Mouse (Mus musculus) ovary, postnatal 10 days (tissue): ENCODE results near the gene Serinc3.
"Not testable (repeated sequence)": the region's sequence is repeated elsewhere in the genome, so short reads cannot be mapped to it uniquely, and the experiment has no call there.

ENCODE experiments used
- DNase-seq: peaks from one replicate; pipeline ENCODE4 v3.0.0; 2022; ENCODE audit warnings: low spot score

Gene Serinc3

DNA sequence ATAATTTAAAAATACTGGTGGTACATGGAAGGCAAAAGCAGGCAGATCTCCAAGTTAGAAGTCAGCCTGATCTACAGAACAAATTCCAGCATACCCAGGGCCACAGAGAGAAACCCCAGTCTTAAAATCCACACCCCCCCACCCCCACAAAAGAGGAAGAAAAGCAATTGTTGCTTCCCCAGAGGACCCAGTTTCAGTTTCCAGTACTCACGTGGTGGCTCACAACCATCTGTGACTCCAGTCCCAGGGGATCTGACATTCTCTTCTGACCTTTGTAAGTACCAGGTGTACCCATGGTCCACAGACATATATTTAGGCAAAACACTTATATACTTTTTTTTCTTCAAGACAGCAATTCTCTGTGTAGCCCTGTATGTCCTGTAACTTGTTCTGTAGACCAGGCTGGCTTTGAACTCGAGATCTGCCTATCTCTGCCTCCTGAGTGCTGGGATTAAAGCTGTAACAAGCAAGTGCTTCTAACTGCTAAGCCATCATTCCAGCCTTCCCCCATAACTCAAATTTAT is 17.8 kb upstream of the Serinc3 start:
- DNase-seq: no peak

DNA sequence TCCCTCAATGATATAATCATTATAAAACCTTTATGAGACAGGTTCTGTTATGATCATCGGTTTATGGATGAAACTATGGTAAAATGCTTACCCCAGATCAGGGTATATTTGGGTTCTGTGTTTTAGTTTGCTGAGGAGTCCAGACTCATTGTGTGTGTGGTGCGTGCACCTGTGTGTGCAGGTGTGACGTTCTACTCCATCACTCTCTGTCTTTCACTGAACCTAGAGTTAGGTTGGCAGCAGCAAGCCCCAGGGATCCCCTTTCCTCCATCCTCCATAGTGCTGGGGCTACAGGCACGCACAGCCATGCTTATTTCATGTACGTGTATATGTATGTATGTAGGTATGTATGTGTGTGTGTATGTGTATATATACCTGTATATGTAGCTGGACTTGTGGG is 17.1 kb upstream of the Serinc3 start:
- no peak for DNase-seq

DNA sequence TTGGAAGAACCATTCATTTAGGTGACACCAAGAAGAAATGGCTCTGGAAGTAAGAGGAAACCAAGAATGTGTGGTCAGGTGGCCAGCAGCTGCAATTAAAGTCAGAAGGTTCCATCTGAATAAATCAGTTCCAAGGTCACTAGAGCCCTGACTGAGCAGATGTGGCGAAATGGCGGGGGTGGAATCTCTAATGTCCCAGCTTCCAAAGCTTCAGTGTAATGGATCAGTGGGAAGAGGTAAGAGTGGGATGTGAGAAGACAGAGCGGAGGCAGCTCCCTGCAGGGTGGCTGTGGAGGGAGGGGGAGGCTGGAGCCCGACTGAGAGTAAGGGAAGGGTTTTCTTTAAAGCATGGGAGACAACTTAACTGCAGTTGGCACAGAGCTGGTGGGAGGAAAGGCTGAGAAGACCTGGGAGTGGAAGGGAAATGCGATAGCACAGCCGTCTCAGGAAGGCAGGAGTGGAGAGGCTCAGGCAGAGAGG is 16.5 kb upstream of the Serinc3 start:
- no peak for DNase-seq

DNA sequence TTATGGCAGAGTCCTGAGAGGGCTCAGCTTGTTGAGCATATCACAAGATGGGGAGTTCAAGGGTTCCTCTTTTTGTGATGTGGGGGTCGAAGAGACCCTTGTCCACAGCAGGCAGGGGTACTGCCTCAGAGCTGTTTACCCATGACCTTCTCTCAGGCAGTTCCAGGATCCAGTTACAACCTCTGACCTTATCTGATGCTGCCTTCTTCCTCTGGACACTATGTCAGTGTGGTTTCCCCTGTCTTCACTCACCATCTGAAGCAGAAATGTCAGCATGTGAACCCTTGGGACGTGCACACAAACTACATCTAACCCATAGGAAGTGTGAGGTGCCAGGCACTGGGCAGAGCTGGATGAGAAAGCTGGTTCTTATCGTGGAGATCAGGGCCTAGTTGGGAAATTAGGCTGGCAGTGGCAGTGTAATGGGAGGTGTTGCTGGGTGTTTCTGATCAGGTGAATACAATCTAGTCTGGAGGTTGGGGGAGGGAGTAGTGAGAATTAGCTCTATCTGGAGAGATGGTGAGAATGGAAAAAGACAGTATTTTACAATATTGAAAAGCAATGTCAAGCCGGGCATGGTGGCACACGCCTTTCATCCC is 15.3 kb upstream of the Serinc3 start:
- no peak for DNase-seq

DNA sequence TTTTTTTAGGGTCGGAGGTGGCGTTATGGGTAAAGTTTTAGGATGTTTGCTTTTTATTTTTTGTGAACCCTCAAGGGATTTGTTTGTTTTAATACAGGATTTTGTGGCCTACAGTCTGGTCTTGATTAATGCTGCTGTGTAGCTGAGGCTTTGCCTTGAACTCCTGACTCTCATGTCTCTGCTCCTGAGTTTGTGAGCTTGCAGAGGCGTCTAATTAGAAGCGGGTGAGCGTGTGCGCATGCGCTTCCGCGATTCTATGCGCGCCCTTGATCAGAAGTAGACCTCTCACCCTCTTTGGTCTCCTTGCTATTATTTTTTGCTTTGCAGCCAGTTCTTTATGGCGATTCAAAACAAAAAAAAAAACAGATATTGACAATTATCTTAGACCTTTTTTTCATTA is 14.5 kb upstream of the Serinc3 start:
- DNase-seq: no peak

DNA sequence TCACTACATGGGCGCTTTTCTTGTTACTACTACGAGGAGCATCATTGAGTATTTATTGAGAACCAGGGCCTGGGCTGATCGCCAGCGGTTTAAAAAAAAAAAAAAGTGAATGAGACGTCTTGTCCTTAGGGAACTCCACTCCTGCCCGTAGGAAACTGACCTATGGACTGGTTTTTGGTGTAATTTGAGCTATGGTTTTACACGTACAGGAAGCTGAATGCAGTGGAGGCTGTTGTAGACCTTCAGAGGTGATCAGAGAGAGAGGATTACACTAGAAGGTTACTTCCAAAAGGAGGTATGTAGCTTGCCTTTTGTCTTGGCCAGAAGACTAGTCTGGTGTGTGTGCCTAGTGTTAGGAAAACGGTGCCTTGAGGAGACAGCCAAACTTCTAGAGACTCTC is 14.0 kb upstream of the Serinc3 start:
- DNase-seq: no peak

DNA sequence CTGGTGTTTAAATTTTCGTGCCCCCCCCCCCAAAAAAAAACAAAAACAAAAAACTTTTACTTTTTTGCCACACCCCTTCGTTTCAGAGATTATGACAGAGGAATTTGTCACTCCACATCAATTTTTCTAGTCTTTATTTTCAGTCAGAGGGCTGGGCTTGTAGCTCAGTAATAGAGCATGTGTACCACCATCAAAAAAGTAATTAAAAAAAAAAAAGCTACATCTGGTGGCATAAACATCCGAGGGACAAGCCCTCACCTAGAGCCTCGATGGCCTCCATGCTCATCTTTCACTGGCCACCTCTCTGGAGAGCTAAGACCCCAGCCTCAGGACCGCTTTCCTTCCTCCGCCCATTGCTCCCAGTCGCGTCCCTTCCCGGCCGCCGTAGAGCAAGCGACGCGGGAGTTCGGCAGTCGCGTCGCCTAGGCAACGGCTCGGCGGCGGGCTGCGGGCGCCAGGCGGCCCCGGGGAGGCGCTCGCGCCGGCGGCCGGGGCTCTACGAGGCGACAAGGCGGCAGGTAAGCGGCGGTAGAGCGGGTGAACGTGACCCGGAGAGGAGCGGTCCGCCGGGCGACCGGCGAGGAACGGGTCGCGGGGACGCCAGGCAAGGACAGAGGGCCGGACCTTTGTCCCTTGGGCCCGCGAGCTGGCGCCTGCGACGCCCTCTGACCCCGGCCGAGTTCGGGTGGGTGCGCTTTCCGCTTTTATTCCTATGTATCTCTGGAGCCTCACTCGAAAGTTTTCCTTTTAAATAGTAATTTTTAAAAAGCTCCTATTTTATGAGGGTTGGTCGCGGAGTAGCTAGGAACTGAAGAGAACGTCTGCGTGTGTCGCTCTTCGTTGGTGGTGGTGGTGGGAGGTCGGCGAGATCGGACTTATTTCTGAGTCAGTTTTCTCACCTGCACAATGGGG is 13.3 kb upstream of the Serinc3 start, which contains the start of gene Pkig:
Pkig (plus strand) TSS at position 412 of the 912 bp plus-strand sequence.
- peak; percentile 74 for DNase-seq

DNA sequence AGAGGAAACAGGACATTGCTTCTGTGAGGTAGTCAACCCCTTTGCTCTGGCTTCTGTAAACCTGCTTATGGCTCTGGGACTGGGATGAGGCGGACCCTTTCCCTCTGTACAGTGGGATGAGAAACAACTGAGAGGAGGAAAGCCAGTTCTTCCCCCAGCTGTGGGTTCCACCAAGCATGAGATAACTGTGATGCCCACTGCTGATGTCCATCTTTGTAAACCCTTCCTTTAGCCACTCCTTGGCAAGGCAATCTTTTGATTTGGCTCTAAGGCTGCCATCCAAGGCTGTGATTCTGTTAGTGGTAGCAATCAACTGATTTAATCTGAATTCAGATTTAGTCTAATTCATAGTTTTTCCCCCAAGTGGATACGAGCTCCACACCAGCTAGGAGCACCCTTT is 12.6 kb upstream of the Serinc3 start:
- no peak for DNase-seq

DNA sequence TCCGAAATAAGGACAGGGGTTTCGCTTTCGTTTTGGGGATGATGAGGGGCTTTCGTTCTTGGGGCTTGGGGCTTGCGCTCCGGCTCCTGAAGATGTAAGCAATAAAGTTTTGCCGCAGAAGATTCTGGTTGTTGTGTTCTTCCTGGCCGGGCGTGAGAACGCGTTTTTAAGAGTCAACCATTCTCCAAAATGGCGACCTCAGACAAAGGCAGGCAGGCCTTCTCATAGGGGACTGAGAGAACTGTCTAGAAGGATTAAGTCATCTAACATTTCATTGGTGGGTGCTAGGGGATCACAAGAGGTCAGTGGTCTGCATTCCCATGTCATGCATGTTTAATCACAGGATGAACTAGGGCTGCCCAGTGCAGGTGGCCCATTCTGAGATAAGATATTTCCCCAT is 10.8 kb upstream of the Serinc3 start:
- DNase-seq: not testable (repeated sequence)

DNA sequence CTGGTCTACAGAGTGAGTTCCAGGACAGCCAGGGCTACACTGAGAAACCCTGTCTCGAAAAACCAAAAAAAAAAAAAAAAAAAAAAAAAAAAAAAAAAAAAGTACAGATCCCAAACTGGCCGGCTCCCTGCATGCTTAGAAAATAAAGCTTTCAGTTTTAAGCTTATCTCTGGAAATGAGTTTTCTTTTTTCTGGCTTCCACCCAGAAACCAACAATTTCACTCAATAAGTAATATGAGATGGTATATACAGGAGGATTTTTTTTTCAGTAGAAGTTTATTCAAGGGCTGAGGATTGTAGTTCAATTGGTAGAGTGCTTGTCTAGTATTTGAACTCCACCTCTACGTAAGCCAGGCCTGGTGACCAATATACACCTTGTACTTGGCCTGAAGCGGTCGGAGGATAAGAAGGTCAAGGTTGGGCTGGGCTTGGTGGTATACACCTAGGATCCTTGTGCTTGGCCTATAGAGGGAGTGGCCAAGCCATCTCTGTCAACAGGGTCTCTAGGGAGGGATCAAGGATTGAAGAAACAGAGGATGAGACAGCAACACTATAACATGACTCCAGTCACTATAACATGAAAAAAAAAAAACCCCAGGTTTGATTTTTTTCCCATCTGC is 1.6 kb upstream of the Serinc3 start:
- no peak for DNase-seq

DNA sequence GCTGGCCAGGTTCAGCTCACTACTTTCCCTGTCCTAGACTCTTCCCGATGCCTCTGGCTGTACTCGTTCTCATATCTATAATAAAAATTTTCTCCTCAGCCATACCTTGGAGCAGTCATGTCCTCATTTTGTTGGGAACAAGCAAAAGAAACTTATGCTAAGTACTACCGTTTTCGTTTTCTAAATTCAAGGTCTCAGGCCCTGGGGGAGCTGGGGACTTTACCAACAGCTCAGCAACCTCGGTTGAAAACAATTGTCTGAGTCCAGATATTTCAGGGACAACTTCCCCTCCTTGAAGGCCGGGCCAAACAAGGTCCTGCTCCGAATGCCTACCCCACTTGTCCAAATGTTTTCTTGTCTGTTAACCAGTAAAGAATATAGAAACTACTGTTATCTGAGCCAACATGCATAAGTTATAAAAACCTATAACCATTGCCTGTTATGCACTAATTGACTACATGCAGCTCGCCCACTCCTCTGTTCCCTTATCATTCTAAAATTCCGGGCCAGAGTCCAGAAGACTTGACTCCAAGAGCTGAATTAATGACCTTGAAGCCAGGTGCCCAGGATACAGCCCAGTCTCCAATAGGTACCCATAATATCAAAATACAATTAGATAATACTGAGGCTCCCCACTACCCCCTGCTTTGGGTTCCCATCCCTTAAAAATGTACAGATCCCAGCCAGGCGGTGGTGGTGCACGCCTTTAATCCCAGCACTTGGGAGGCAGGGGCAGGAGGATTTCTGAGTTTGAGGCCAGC is 949 bp upstream of the Serinc3 start:
- DNase-seq: no peak

DNA sequence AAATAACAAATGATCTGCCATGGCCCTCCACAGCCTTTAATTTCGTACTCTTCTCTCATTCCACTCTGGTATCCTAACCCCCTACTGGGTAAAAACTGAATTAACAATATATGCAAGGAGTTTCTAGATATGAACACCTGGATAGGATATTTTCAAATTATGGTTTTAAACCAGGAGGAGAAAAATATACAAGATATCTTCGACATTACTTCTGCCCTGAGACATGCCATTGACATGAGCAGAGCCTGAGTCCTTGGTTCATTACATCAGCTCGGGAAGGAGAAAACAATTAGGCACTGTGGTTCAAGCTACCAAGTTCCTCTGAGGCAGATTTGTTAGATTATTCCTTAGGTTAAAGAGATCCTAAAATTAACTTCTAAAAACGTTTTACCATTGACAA is 884 bp downstream of the Serinc3 start:
- DNase-seq: no peak

DNA sequence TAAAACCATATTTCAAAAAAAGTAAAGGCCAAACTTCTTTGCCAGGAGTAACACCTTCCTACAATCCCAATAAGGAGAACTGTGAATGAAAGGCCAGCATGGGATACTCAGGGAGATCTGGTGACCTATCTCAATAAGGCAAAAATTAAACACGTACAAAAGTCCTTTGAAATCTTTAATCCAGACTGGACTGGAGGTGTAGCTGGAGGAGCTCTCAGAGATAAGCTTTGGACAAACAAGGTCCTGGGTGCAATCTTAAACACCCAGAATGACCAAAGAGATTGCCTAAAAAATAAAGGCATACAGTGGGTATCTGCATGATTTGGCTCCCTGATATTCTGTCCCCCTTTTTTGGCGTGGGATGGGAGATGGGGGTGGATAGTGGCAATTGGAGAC is 1.4 kb downstream of the Serinc3 start:
- DNase-seq: no peak

DNA sequence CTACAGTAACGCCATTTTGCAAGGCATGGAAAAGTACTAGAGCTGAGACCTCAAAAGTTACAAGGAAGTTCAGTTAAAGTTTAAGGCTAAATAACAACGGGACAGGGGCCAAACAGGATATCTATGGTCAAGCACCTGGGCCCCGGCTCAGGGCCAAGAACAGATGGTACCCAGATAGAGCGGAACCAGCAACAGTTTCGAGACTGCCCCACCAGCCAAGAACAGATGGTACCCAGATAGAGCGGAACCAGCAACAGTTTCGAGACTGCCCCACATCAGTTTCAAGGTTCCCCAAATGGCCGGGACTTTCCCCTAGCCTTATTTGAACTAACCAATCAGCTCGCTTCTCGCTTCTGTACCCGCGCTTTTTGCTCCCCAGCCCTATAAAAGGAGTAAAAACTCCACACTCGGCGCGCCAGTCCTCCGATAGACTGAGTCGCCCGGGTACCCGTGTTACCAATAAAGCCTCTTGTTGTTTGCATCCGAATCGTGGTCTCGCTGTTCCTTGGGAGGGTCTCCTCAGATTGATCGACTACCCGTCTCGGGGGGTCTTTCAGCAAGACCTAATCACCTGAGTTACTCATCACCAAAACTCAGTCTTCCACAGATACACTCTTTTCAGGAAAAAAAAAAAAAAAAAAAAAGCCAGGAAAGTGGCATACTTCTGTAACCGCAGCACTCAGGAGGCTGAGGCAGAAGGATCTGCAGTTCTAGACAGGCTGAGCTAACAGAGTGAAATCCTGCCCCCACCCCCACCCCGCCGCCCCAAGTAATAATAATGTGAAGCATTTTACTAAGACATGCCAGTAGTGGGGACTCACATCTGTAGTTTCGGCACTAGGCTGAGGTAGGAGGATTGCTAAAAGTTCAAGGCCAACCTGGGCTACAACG is 2.0 kb downstream of the Serinc3 start:
- DNase-seq: no peak

DNA sequence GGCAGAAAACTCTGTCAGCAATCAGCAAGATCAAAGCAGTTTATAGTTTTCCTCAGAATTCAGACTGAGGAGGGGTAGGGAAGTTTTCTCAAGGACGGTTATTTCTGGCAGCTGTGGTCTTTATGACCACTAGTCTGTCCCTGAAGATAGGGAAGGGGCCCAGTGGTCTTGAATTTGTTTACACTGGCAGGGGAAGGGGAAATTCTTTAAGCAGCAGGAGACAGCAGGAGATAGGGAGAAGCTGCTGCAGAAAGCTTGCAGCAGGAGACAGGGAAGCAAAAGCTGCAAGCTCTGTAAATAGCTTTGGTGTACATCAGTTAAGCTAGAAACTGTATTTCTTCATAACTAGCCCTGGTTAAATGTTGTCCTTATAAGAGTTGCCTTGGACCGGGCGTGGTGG is 3.2 kb downstream of the Serinc3 start:
- DNase-seq: no peak

DNA sequence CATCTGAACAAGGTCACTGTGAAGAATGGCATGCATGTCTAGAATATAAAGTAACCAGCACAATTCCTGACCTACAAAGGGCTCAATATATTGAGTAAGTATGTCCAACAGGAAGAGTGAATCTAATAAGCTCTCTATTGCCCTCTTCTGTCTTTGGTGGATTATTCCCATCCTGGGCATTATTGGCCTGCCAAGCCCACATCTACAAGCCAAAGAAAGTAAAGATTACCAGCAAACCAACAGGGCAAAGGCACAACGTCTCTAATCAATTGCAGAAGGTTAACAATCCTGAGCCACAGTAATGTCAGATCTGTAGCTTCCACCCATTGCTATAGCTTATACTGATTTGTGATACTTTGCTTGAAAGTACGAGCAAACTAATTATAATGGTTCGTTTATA is 4.4 kb downstream of the Serinc3 start:
- DNase-seq: no peak

DNA sequence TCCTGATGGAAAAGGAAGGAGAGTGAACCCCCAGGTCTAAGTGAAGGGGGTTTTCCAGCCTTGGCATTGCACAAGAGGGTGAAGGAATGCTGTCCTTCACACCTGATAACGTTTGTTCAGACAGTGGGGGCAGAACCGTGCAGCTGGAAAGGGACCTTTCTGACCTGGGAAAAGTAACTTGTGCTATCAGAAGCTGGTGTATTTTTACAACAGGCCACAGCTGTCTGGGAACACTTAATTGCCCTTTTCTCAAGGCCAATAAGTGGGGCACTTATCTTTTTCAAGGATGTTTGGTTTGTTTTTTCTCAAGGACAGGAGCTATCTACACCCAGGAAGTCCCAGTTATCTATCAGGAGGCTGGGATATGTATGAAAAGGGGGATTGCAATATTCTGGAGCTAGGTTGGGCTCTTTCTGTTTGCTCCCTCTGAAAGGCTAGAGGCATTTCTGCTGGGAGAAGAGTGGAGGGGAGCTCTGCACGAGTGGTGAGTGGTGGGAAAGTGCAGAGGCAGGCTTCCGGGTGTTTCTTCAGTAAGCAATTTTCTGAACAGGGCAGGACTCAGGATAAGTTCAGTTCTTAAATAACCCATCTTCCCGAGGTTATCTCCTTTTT is 7.2 kb downstream of the Serinc3 start:
- DNase-seq: no peak

DNA sequence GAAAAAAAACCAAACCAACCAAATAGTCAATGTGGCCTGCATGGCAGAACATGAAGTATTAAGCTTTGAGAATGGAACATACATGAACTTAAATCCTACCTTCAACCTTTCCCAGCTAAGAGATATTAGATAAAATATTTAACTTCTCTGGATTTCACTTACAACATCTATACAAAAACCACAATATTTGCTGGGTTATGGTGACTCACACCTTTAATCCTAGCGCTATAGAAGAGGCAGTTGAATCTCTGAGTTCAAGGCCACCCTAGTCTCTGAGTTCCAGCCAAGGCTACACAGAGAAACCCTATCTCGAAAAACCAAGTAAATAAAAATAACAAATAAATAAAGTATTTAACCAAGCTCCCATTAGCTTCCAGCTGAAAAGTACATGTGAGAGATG is 8.9 kb downstream of the Serinc3 start:
- no peak for DNase-seq

DNA sequence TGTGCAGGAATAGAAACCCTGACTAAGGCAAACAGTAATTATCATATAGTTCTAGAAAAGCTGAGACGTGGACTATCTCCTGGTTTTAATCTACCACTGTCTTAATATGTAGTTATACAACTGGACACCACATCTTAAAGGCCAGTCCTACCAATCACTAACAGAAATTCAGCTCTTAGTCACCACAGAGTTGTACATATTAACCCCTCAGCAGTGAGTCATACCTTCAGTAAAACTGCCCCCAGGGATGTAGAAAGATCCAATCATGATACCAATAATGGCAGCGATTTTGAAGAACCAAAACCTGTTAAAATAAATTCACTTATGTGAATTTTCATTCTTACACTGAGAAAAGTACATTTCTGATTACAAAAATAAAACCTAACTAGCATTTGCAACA is 10.7 kb downstream of the Serinc3 start:
- no peak for DNase-seq

DNA sequence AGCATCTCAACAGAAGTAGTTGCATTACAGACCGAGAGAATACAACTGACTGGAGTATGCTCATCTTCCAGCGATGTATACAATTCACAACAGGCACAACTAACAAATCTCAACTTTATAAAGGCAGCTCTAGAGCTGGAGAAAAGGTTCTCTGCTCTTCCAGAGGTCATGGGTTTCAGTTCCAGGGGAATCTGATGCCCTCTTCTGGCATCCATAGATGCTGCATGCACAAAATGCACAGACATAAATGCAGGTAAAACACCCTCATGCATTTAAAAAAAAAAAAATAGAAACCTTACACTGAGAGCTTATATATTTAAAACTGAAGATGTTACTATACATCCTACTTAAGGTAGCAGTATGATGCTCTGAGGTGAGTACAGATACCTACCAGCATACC is 13.2 kb downstream of the Serinc3 start:
- DNase-seq: no peak

DNA sequence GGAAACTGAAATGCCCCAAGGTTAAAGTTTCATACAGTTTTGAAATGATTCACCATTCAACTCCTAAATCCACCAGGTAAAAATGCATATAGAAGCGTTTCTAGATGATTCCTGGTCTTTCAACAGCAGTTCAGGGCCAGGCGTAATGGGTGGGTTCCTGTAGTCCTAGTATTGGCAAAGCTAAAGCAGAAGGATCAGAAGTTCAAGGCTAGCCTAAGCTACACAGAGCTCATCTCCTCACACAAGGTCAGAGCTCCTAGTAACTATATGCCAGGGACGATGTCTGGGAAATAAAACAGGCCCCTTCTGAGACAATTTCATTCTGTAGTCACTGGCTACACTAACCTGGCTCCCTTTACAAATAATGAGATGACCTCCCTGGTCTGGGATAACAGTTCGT is 13.7 kb downstream of the Serinc3 start:
- no peak for DNase-seq
